Mouse (Mus musculus): ENCODE measurements around the gene Apod. TPM values are rescaled to one million over a fixed set of nuclear protein-coding genes. Genes with fewer than 3 reads are reported as not detected.
"Not testable (repeated sequence)": the region's sequence is repeated elsewhere in the genome, so short reads cannot be mapped to it uniquely, and the experiment has no call there.

The Apod gene
- polyA plus RNA-seq, 1 experiment from 2014 or later, result 0.60 TPM

- no peak overlapping the region for H3K4me2 ChIP-seq
- H3K27ac ChIP-seq, result no peak overlapping the region
- H3K4me1 ChIP-seq, result 0 out of 2 replicates have a peak, but pooled peaks cover 3% of the 10 kb centered on the region
- no peak overlapping the region for H3K9ac ChIP-seq
- no peaks in the 10 kb centered on the region for H3K9me3 ChIP-seq
- no peaks in the 10 kb centered on the region for H3K27me3 ChIP-seq
- no peak overlapping the region for H3K4me3 ChIP-seq
- 21% methylated on average over 5 of the region's 5 CpGs for WGBS
- ATAC-seq (ENCODE audit: borderline replicate concordance, extremely low read depth, low FRiP score, low TSS enrichment), result no peak
- H3K36me3 ChIP-seq, result no peaks in the 10 kb centered on the region
These were observed 24.7 kb upstream of the Apod start for GRCm38 (mm10) chr16:31339332-31339731.

- Histone ChIP-seq H3K4me3 (no peak overlapping the region), H3K4me1 (0 out of 2 replicates have a peak, but pooled peaks cover 3% of the 10 kb centered on the region), H3K9ac (no peak overlapping the region), H3K4me2 (no peak overlapping the region), H3K27ac (no peak overlapping the region), H3K9me3 (no peaks in the 10 kb centered on the region), H3K36me3 (no peaks in the 10 kb centered on the region), H3K27me3 (no peaks in the 10 kb centered on the region)
- 16% methylated on average over 3 of the region's 3 CpGs for WGBS
- no peak for ATAC-seq (ENCODE audit: borderline replicate concordance, extremely low read depth, low FRiP score, low TSS enrichment)
These were observed 23.3 kb upstream of the Apod start for GRCm38 (mm10) chr16:31337956-31338355.

- Histone ChIP-seq H3K4me3 (no peak overlapping the region), H3K27ac (no peak overlapping the region), H3K4me2 (no peak overlapping the region), H3K4me1 (0 out of 2 replicates have a peak, but pooled peaks cover 3% of the 10 kb centered on the region), H3K9me3 (no peaks in the 10 kb centered on the region), H3K36me3 (no peaks in the 10 kb centered on the region), H3K9ac (no peak overlapping the region), H3K27me3 (no peaks in the 10 kb centered on the region)
- ATAC-seq (ENCODE audit: borderline replicate concordance, extremely low read depth, low FRiP score, low TSS enrichment), result no peak
- WGBS, result 33% methylated on average over 5 of the region's 5 CpGs
These were observed 20.2 kb upstream of the Apod start for GRCm38 (mm10) chr16:31334796-31335195.

GRCm38 (mm10) chr16:31332586-31332985 is 18.0 kb upstream of the Apod start:
- no peak for ATAC-seq (ENCODE audit: borderline replicate concordance, extremely low read depth, low FRiP score, low TSS enrichment)
- H3K4me2 ChIP-seq, result no peak overlapping the region
- no peaks in the 10 kb centered on the region for H3K9me3 ChIP-seq
- H3K9ac ChIP-seq, result no peak overlapping the region
- H3K4me1 ChIP-seq, result 0 out of 2 replicates have a peak, but pooled peaks cover 4% of the 10 kb centered on the region
- no peaks in the 10 kb centered on the region for H3K27me3 ChIP-seq
- H3K27ac ChIP-seq, result no peak overlapping the region
- no peaks in the 10 kb centered on the region for H3K36me3 ChIP-seq
- no peak overlapping the region for H3K4me3 ChIP-seq

GRCm38 (mm10) chr16:31330970-31331369 is 16.4 kb upstream of the Apod start:
- H3K4me1 ChIP-seq, result peaks cover 15% of the 10 kb centered on the region; the same call in 1 of the 2 replicates
- H3K36me3 ChIP-seq, H3K9me3 ChIP-seq, H3K27me3 ChIP-seq, H3K27ac ChIP-seq, H3K9ac ChIP-seq, H3K4me2 ChIP-seq, H3K4me3 ChIP-seq: not testable (repeated sequence)
- 70% methylated on average over 6 of the region's 6 CpGs for WGBS
- ATAC-seq (ENCODE audit: borderline replicate concordance, extremely low read depth, low FRiP score, low TSS enrichment), result 0 out of 2 replicates have a peak, but pooled peaks have one; percentile 33

GRCm38 (mm10) chr16:31329668-31330067 is 15.1 kb upstream of the Apod start:
- no peaks in the 10 kb centered on the region for H3K27me3 ChIP-seq
- H3K4me2 ChIP-seq, result no peak overlapping the region
- peaks cover 18% of the 10 kb centered on the region; the same call in 1 of the 2 replicates for H3K4me1 ChIP-seq
- no peak overlapping the region for H3K9ac ChIP-seq
- H3K9me3 ChIP-seq, result no peaks in the 10 kb centered on the region
- no peaks in the 10 kb centered on the region for H3K36me3 ChIP-seq
- no peak overlapping the region for H3K27ac ChIP-seq
- H3K4me3 ChIP-seq, result no peak overlapping the region
- 58% methylated on average over 2 of the region's 2 CpGs for WGBS
- ATAC-seq (ENCODE audit: borderline replicate concordance, extremely low read depth, low FRiP score, low TSS enrichment), result no peak

GRCm38 (mm10) chr16:31327891-31328290 is 13.3 kb upstream of the Apod start:
- no peak for ATAC-seq (ENCODE audit: borderline replicate concordance, extremely low read depth, low FRiP score, low TSS enrichment)
- Histone ChIP-seq H3K4me2 (no peak overlapping the region), H3K27ac (no peak overlapping the region)

GRCm38 (mm10) chr16:31327430-31327829 is 12.8 kb upstream of the Apod start:
- Histone ChIP-seq H3K27ac (peak overlapping the region; percentile 34; the same call in 1 of the 2 replicates), H3K27me3 (no peaks in the 10 kb centered on the region), H3K36me3 (no peaks in the 10 kb centered on the region), H3K4me2 (no peak overlapping the region), H3K4me3 (no peak overlapping the region), H3K9me3 (no peaks in the 10 kb centered on the region), H3K4me1 (peaks cover 18% of the 10 kb centered on the region; the same call in 1 of the 2 replicates), H3K9ac (no peak overlapping the region)
- WGBS, result 47% methylated on average over 8 of the region's 8 CpGs
- no peak for ATAC-seq (ENCODE audit: borderline replicate concordance, extremely low read depth, low FRiP score, low TSS enrichment)

More at GRCm38 (mm10) chr16:31327891-31328290, 13.3 kb upstream of the Apod start:
- no peak overlapping the region for H3K4me3 ChIP-seq
- no peaks in the 10 kb centered on the region for H3K36me3 ChIP-seq
- no peaks in the 10 kb centered on the region for H3K27me3 ChIP-seq
- H3K4me1 ChIP-seq, result peaks cover 18% of the 10 kb centered on the region; the same call in 1 of the 2 replicates
- 77% methylated on average over 2 of the region's 2 CpGs for WGBS
- H3K9ac ChIP-seq, result no peak overlapping the region
- no peaks in the 10 kb centered on the region for H3K9me3 ChIP-seq

- peaks cover 18% of the 10 kb centered on the region; the same call in 1 of the 2 replicates for H3K4me1 ChIP-seq
- ATAC-seq (ENCODE audit: borderline replicate concordance, extremely low read depth, low FRiP score, low TSS enrichment), result 0 out of 2 replicates have a peak, but pooled peaks have one; percentile 11
- WGBS, result 35% methylated on average over 8 of the region's 8 CpGs
These were observed 12.1 kb upstream of the Apod start for GRCm38 (mm10) chr16:31326679-31327078.

GRCm38 (mm10) chr16:31325966-31326365 is 11.4 kb upstream of the Apod start:
- no peak for ATAC-seq (ENCODE audit: borderline replicate concordance, extremely low read depth, low FRiP score, low TSS enrichment)
- Histone ChIP-seq H3K36me3 (no peaks in the 10 kb centered on the region), H3K27ac (0 out of 2 replicates have a peak overlapping the region, but pooled peaks have one; percentile 26), H3K4me2 (no peak overlapping the region), H3K4me1 (peaks cover 18% of the 10 kb centered on the region; the same call in 1 of the 2 replicates), H3K4me3 (no peak overlapping the region), H3K9me3 (no peaks in the 10 kb centered on the region), H3K9ac (no peak overlapping the region), H3K27me3 (no peaks in the 10 kb centered on the region)
- WGBS, result 52% methylated on average over 5 of the region's 5 CpGs

More at GRCm38 (mm10) chr16:31326679-31327078, 12.1 kb upstream of the Apod start:
- peak overlapping the region; percentile 34; the same call in 1 of the 2 replicates for H3K27ac ChIP-seq
- H3K27me3 ChIP-seq, result no peaks in the 10 kb centered on the region
- H3K9me3 ChIP-seq, result no peaks in the 10 kb centered on the region
- no peaks in the 10 kb centered on the region for H3K36me3 ChIP-seq
- H3K4me3 ChIP-seq, result no peak overlapping the region
- H3K9ac ChIP-seq, result no peak overlapping the region
- no peak overlapping the region for H3K4me2 ChIP-seq

GRCm38 (mm10) chr16:31325120-31325519 is 10.5 kb upstream of the Apod start:
- no peaks in the 10 kb centered on the region for H3K36me3 ChIP-seq
- no peaks in the 10 kb centered on the region for H3K27me3 ChIP-seq
- no peak for ATAC-seq (ENCODE audit: borderline replicate concordance, extremely low read depth, low FRiP score, low TSS enrichment)
- no peak overlapping the region for H3K4me3 ChIP-seq
- H3K9me3 ChIP-seq, result no peaks in the 10 kb centered on the region
- no peak overlapping the region for H3K9ac ChIP-seq
- H3K4me2 ChIP-seq, result no peak overlapping the region
- H3K27ac ChIP-seq, result no peak overlapping the region
- 94% methylated on average over 14 of the region's 14 CpGs for WGBS
- peaks cover 18% of the 10 kb centered on the region; the same call in 1 of the 2 replicates for H3K4me1 ChIP-seq

- H3K9me3 ChIP-seq, result no peaks in the 10 kb centered on the region
These were observed 6.9 kb upstream of the Apod start for GRCm38 (mm10) chr16:31321501-31321900.

More at GRCm38 (mm10) chr16:31321501-31321900, 6.9 kb upstream of the Apod start:
- 72% methylated on average over 4 of the region's 4 CpGs for WGBS
- Histone ChIP-seq H3K27me3 (no peaks in the 10 kb centered on the region), H3K4me1 (peaks cover 17% of the 10 kb centered on the region; the same call in 1 of the 2 replicates), H3K27ac (no peak overlapping the region), H3K4me3 (no peak overlapping the region), H3K9ac (no peak overlapping the region), H3K36me3 (no peaks in the 10 kb centered on the region), H3K4me2 (no peak overlapping the region)
- no peak for ATAC-seq (ENCODE audit: borderline replicate concordance, extremely low read depth, low FRiP score, low TSS enrichment)

All from lung, embryonic 15.5 days (tissue).